Mouse (Mus musculus): Measurements from ENCODE around the gene Fam189a1. TPM values are rescaled to one million over a fixed set of nuclear protein-coding genes. Genes with fewer than 3 reads are reported as not detected.

The Fam189a1 gene
- total RNA-seq, 2 experiments from 2014 or later = 0.09 to 0.14 TPM

DNA sequence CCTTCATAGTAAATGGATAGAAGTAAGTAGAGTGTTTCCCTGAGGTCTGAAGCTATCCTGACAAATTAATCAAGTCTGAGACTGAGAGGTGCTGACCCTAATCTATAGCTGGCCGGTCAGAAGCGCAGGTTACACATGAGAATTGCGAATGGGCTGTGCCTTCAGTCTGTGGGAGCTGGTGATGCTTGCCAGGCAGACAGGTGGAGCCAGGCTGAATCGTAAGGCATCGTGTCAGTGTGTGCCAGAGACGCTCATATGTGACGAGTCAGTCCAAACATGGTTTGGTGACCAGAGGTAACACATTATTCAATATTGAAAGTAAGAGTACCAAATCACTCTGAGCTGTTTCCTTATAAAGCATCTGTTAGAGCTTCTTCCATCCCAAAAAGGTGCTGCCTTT is 115.3 kb downstream of the Fam189a1 start:
- no peak for DNase-seq

DNA sequence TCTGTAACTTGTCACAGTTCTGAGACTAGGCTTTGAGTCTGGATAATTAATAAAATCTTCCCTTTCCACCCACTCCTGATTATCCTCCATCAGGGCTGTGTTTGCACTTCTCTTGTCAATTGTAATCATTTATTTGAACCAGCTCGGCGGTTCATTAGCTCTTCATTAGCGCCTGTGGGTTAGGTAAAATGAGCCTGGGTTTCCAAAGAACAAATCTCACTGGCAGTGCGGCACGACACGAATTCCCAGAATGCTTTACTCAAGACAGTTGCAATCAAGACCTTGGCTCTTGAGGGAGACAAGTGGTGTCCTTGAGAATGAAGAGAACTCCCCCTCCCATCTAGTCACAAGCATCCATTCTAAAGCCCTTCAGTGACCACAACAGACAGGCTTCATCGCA is 124.6 kb downstream of the Fam189a1 start:
- DNase-seq = no peak

DNA sequence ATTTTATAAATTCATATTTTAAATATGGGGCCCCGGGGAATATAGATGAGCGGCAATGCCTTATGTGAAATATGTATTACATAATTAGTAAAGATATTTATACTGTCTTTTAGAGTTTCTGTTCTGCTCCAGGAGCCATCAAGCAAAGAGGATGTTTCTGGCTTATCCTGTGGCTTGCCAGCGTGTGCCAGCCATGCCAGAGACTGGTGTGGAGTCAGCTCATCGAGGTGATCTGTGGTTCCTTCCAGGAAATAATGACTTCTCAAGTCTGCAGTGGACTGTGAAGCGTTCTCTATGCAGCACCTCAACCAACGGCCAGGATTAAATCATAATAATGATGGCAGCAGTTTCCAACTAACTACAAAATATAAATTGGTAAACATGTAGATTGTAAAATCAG is 125.2 kb downstream of the Fam189a1 start:
- DNase-seq = no peak

DNA sequence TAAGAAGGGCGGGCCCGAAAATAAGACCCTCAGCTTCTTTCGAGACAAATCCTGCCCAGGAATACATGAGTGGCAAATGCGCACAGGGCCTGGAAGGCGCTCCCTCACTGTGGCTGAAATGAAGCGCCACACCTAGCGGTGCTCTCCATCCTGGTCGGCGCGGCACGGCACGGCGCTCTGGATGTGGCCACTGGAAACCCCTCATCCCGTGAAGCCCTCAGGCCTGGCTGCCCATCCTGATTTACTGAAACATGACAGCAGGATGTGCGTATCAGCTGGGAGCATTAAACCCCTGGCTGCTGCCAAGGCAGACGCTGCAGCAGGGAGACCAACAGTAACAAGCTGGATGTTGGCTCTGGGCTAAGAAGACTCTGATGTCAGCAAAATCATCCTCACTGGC is 126.4 kb downstream of the Fam189a1 start:
- no peak for DNase-seq

- DNase-seq = no peak
Observed at GRCm38 (mm10) chr7:65021298-65021697, 135.1 kb downstream of the Fam189a1 start.

DNA sequence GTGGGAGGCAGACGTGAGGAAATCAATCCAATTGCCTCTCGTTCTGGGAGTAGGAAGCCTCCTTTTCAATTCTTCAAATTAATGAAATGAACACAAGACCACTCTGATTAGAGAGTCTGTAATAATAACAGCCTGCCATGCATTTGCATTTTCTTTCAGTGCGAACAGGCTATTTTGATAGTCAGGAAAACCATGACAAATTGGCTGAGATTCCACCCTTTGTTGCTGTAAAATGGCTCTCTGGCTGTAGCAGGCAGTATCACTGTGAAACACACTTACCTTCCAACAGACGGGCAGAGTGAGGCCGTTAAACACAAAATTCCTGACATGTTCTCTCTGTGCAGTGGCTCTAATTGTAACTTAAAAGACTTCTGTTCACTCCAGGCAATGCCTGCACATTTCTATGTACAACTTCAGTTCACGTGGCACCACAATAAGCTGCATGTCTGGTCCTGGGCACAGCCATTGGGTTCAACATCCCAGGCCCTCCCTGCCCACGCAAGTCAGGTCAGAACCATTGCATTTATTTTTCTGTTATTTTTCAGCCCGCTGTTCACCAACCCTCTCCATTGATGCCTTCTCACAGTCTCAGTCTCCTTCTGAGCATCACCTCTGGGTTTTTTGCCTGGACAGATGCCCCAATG is 138.2 kb downstream of the Fam189a1 start:
- DNase-seq = no peak

DNA sequence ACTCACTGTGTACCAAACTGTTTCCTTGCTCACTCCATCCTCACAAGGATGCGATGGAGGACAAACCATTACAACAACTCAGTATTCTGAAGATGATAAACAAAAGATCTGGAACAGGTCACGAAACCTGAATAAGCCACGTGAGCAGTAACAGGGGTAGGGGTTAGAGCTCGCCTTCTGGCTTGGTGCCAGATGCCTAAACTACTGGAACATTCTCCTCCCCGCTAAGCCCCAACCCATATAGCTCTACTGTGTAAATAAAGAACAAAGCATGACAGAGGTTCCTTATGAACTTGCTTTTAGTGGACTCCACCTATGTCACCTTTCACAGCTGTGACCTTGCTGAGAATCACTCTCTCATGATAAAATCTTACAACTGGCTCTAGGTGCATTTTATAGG is 139.0 kb downstream of the Fam189a1 start:
- no peak for DNase-seq

DNA sequence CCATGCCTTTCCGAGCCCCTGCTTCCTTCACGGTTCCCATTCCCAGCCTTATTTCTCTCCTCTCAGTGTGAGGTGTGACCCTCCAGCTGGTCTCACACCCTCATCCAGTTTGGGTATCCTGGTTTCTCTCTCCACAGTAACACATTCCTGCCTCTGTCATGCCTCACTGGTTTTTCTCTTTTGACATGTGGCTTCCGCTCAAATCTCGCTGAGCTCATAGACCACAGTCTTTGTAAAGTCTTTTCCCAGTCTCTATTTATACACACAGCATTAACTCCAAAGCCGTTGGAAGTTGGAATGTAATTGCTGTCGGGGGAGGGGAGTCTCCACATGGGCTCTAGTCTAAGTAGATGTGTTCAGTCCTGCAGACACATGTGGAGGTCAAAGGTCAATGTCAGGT is 145.2 kb downstream of the Fam189a1 start:
- DNase-seq = no peak

- DNase-seq = no peak
Observed at GRCm38 (mm10) chr7:65010275-65010674, 146.1 kb downstream of the Fam189a1 start.

GRCm38 (mm10) chr7:65005731-65006130 is 150.6 kb downstream of the Fam189a1 start:
- DNase-seq = no peak

DNA sequence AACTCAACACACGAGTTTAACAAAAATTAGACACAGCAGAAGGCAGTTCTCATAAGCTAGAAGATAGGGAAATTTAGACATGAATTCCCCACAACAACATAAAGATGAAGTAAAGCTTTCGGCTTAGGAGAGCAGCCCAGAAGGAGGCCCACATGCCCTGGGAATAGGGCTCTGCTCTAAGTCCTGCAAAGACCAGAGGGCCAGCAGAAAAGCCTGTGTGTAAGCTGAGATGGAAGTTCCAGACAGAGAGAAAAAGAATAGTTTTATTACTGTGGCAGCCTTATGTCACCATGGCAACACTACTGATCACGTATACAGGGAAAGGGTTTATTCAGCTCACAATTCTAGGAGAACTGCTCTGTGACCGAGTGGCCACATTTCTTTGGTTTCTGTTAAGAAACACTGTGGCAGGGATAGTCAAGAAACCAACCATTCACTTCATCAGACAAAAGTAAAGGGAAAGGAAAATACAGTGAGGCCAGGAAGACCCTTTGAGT is 156.6 kb downstream of the Fam189a1 start:
- DNase-seq = no peak

GRCm38 (mm10) chr7:64997743-64998142 is 158.6 kb downstream of the Fam189a1 start:
- no peak for DNase-seq

GRCm38 (mm10) chr7:64995946-64996444 is 160.4 kb downstream of the Fam189a1 start:
- no peak for DNase-seq

GRCm38 (mm10) chr7:64989406-64989805 is 167.0 kb downstream of the Fam189a1 start:
- no peak for DNase-seq

DNA sequence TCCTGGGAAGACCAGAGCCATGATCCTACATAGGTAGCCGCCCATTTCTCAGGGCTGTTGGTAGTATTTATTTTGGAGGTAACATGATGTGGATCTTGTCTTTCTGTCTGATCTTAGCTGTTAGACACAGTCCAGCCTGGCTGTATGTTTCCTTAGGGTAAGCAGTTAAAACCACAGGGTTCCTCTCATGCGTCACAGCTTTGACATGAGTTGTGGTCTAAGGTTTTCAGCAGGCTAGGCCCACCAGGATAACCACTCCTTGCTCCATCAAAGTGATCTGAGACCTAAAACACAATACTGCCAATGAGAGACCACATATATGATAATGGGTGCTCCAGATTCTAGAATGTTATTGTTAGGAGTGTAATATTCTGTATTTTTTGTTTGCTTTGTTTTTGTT is 168.4 kb downstream of the Fam189a1 start:
- no peak for DNase-seq

DNA sequence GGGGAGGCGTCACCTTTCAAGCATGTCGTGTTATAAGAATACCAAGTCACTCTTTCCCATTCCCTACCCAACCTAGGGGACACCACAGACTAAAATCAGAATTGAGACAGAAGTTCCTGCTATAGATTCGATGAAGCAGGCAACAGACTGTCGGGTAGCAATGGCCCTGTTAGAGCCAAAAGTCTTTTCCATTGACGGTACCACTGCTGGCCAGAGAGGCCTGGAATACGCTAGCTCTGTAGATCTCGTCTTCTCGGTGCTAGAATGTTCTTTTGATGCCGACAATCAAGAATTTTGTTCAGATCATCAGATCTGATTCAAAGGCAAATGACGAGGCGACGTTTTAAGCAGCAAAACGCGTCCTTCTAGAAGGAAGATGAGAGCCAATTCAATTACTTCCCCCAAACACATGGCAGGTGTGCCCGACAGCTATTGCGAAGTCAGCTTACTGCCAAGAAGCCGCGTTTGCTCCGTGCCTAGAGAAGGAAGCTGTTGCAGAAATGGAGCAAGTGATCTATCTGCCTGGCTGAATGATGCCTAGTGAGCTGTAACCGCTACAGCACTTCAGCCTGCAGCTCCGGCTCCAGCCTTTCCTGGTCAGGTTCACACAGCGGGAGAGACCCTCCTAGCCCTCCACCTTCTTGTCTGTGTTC is 171.8 kb downstream of the Fam189a1 start:
- DNase-seq = no peak

DNA sequence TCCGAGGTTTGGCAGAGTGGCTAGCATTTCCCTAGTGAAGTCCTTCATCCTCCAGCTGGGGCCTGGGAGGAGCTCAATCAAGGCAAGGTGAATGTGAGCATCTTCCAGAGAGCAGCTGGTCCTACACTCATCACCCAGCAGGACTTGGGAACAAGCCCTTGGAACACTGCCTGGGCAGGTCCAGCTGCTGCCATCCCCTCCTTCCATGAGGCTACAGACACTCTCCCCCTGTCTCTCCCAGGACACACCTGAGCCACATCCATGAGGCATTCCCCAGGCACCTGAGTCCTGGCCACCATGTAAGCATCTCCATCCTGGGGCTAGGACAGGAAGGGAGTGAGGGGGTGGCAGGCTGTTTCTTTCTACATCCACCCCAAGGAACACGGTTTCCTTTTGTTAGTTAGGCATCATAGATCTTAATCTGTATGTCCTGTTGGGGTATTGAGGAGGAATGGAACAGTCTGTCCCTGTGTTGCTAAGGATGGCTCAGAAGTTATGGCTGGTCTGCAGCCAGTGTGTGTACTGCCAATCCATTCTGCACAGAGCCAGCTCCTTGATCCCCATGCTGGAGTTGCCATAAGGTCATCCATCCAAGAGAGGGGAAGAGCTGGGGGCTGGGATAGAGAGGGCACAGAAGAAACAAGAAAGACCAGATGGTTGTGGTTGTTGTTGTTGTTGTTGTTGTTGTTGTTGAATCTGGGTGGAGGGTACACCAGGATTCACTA is 174.7 kb downstream of the Fam189a1 start:
- no peak for DNase-seq

DNA sequence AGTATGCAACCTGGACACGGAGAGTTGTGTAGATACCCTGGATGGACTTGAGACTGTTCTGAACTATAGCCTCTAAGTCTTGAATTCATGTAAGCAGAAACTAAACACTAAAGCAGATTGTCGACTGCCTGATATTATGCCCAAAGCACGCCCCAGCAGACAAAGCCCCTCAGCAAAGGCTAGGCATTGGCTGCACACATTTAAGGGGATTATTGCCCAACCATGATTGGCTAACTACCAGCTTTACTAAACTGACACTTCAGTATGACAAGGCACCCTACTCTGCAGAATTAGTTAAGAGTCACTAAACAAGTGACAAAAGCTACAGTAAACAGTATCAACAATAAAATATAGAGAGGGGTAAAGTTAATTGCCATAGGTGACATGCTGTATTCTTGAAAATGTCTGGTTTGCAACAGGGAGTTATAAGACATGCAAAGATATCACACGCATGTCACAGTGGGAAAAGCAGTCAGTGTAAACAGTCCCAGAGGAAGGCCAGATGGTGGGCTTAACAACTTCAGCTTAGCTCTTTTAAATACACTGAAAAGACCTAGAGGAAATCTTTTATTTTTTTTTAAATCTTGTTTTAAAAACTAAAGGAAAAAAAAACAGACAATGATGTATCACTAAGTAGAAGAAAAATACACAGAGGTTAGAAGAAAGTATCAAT is 182.6 kb downstream of the Fam189a1 start:
- DNase-seq = no peak

DNA sequence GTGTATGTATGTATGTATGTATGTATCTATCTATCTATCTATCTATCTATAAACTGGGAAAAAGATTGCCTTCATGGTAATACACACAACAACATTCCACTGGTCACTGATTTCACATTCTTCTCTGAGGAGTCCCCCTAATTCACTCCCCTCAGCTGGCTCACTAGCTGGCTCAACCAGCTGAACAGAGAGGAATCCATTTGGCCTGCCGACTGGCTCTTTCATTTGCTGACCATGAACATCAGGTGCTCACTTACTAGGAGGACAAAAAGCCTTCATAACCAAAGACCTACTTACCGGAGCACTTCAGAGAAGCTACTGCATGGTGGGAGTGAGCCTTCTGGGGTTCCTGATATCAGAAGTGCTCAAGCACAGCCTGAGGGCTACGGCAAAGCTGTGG is 194.2 kb downstream of the Fam189a1 start:
- DNase-seq = no peak

DNA sequence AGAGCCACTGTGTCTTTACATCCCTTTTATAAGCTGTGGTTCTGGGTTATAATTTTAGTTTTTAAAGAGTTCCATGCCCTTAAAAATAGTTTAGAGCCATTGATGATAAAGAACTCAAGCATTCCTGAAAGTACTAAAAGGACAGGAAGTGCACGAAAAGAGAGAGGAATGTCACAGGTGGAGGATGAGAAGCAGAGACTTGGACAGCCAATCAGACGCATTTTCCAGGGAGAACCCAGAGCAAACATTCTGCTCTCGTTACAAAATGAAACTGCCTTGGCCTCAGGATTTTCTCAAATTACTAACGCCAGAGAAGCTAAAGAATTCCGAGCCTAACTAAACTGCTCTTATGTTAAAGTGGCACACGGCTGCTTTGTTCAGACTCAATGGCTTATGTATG is 197.3 kb downstream of the Fam189a1 start:
- no peak for DNase-seq

GRCm38 (mm10) chr7:64952181-64952580 is 204.2 kb downstream of the Fam189a1 start:
- DNase-seq = no peak

- DNase-seq = no peak
Observed at GRCm38 (mm10) chr7:64950771-64951099, 205.6 kb downstream of the Fam189a1 start.
